26 mouse cellular contexts compared by ENCODE assay signal in the genomic region with DNA sequence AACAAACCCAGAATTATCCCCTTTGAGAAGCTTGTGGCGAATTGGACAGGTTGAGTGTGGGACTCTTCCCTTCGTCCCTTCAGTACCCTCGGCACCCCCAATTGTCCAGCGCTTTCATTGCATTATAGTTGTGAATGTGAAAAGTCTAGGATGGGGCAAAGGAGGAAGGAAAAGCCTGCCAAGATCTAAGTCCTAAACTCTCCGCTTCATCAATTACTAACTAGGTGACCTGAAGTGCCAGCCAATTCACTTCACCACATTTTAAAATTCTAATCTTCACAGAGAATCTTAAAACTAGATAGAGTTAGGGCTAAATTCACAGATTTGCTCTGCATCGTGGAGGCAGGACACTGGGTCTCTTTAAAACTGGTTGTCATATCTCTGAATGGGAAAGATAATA.
"Had no signal": no experiment of that assay in that cellular context is flagged by ENCODE, and none has a peak within 500 bp of the region (broad histone marks: within the 10 kb centered on the region; RNA-seq: fewer than 3 reads in every experiment).

No protein-coding gene starts in this region.

- H3K27me3 ChIP-seq: intestine, embryonic 15.5 days had no signal

- H3K27ac ChIP-seq: gastrocnemius, adult 2 months; heart, adult 2 months; heart, embryonic 13.5 days; heart, embryonic 15.5 days; hindbrain, embryonic 10.5 days; hindbrain, embryonic 12.5 days; hindbrain, embryonic 14.5 days; intestine, embryonic 15.5 days; layer of hippocampus, adult 2 months; left cerebral cortex, adult 2 months; limb, embryonic 10.5 days; limb, embryonic 12.5 days; liver, embryonic 13.5 days; liver, embryonic 15.5 days had no signal

- H3K4me2 ChIP-seq: heart, embryonic 11.5 days; heart, embryonic 13.5 days; heart, embryonic 15.5 days; hindbrain, embryonic 12.5 days; hindbrain, embryonic 14.5 days; intestine, embryonic 15.5 days; limb, embryonic 12.5 days; liver, embryonic 11.5 days; liver, embryonic 13.5 days; liver, embryonic 15.5 days had no signal

- H3K4me3 ChIP-seq: gastrocnemius, adult 2 months; heart, adult 2 months; heart, embryonic 13.5 days; heart, embryonic 15.5 days; hindbrain, embryonic 10.5 days; hindbrain, embryonic 12.5 days; intestine, embryonic 15.5 days; layer of hippocampus, adult 2 months; left cerebral cortex, adult 2 months; limb, embryonic 10.5 days; limb, embryonic 12.5 days; liver, embryonic 13.5 days; liver, embryonic 15.5 days had no signal

- H3K9me3 ChIP-seq: heart, embryonic 13.5 days; heart, embryonic 15.5 days; hindbrain, embryonic 10.5 days; hindbrain, embryonic 12.5 days; intestine, embryonic 15.5 days; limb, embryonic 10.5 days; limb, embryonic 12.5 days; liver, embryonic 13.5 days; liver, embryonic 15.5 days had no signal

- H3K9ac ChIP-seq: heart, embryonic 13.5 days; heart, embryonic 15.5 days; hindbrain, embryonic 12.5 days; hindbrain, embryonic 14.5 days; intestine, embryonic 15.5 days; limb, embryonic 12.5 days; liver, embryonic 13.5 days; liver, embryonic 15.5 days; liver, postnatal 0 days had no signal

- DNase-seq: gastrocnemius, adult 2 months; gastrocnemius, postnatal 10 days; gastrocnemius, postnatal 25 days; heart, adult 2 months; heart, postnatal 14 days; heart, postnatal 36 days; liver; liver, embryonic 13.5 days; liver, postnatal 0 days had no signal

- H3K36me3 ChIP-seq: heart, embryonic 13.5 days; heart, embryonic 15.5 days; hindbrain, embryonic 10.5 days; hindbrain, embryonic 12.5 days; intestine, embryonic 15.5 days; limb, embryonic 10.5 days; limb, embryonic 12.5 days; liver, embryonic 13.5 days; liver, embryonic 15.5 days had no signal

- ATAC-seq: forebrain, embryonic 16.5 days; hindbrain, embryonic 16.5 days; inflammation-experienced regulatory T-cells, adult 6 months; intestine, embryonic 15.5 days; intestine, postnatal 0 days; liver, postnatal 0 days had no signal
